Mouse (Mus musculus): ENCODE results near the gene Crk.

Gene Crk

DNA sequence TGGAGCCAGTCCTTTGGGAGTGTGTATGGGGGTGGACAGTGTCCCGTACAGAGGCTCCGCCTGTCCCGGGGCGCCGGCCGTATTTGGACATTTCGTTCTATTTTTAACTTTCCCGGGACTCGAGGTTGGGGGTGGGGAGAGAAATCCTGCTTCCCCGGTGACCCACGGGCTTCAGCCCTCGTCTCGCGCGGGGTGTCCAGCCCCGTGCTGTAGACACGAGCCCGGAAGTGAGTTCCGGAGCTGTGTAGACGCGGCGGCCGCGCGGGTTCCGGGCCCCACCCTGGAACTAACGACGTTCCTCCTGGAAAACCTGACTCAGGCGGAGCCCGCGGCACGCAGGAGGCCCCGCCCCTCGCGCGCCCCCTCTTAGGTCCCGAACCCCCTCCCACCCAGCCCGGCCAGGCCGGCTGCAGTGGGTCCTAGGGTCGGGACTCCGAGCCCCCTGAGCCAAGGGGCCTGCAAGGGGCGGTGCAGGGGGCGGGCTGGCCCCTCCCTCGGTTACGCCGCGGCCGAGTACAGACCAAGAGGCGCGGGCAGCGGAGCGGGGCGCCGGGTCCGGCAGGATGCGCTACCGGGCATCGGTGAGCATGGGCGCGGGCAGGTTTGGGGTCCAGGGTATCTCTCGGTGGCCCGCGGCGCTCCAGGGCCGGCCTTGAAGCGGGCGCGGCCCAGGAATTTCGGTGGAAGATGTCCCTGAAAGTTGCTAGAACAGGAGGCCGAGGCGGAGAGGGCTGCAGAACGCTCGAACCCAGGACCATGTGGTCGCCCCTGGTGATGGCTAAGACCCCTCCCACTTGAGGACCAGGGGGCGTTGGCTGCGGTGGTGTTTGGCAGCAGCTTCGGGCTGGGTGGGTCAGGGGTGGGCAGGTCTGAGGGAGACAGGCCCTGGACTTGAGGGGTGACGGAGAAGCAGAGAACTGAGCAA lies 23.2 kb upstream of the Crk start:
- no peak for DNase-seq (ENCODE audit: low read depth, low spot score)

DNA sequence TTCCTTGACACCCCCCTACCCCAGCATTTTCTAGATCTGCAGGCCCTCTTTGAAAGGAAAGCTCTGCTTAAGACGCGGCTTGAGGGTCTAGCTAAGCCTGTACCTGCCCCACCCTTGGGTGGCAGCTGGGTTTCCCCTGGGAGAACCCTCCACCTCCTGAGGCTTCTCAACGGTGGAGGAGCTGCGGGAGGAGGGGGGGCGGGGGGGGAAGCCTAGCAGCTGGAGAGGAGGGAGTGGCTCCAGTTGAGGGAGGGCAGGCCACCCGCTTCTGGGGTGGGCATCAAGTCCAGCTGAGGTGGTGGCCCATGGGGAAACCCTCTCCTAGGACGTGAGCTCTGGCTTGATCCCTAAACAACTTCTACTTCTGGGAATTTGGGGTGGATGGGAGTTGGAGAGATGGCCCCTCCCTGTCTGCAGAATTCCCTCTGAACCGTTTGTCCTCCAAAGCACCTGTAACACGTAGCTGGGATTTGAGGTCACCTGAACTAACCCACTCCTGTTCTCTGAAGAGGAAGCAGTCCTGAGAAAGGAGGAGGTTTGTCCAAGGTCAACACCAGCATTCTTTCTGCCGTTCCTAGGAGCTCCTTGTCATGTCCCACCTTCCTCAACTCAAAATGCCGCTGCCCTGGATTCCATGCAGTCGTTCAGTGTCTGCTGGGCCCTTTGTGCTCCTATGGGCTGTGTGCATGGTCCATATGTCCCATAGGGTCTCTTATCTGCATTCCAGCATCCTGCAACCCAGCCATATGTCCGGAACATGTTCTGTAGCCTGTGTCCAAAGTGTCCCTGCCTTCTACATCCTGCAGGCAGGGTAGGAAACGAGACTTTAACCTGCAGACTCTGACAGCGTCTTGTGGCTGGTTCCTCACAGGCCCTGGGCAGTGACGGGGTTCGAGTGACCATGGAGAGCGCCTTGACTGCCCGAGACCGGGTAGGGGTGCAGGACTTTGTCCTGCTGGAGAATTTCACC lies 22.2 kb upstream of the Crk start:
- no peak for DNase-seq (ENCODE audit: low read depth, low spot score)

GRCm38 (mm10) chr11:75657841-75658240 lies 21.2 kb upstream of the Crk start:
- no peak for DNase-seq (ENCODE audit: low read depth, low spot score)

- DNase-seq (ENCODE audit: low read depth, low spot score) = no peak
Observed at GRCm38 (mm10) chr11:75658311-75658710, 20.7 kb upstream of the Crk start.

DNA sequence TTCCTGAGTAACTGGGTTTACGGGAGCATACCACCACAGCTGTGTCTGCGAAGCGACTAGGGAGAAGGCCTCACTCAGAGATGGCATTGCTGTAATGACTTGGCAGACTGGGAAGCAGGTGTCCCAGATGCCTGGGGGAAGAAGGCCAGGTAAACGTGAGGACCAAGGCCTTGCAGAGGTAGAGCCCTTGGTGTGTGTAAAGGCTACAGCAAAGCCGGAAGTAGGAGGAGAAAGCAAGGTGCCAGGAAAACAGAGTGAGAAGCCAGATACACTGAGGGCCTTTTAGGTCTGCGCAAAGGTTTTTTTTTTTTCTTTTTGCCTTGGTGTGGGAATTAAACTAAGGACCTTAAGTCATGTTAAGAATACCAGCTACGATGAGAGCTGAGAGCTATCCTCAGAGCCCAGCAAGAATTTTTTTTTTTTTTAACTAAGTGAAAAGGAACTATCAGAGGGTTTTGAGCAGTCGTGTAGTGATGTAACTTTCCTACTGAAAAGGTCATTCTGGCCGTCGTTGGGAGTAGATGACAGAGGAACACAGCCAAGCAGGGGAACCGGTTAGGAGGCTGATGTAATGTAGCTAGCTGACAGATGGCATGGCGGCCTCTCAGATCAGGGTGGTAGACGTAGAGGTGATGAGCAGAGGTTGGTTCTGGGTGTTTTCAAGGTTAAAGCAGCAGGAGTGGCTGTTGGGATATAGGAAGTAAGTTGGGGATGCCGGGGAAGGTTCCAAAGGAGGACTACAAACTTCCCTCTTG lies 19.9 kb upstream of the Crk start:
- no peak for DNase-seq (ENCODE audit: low read depth, low spot score)

DNA sequence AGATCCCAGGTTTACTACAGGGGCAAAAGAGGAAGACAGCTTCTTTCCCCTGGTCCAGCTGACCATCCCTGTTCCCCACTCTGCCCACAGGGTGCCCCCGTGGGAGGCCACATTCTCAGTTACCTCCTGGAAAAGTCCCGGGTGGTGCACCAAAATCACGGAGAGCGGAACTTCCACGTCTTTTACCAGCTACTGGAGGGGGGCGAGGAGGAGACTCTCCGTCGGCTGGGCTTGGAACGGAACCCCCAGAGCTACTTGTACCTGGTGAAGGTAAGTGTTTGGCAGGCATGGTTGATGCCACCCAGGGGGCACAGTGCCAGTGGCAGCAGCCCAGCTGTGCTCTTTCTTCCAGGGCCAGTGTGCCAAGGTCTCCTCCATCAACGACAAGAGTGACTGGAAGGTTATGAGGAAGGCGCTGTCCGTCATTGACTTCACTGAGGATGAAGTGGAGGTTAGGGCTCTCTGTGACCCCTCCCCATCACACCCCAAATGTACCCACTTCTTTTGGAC lies 18.9 kb upstream of the Crk start:
- DNase-seq (ENCODE audit: low read depth, low spot score) = no peak

DNA sequence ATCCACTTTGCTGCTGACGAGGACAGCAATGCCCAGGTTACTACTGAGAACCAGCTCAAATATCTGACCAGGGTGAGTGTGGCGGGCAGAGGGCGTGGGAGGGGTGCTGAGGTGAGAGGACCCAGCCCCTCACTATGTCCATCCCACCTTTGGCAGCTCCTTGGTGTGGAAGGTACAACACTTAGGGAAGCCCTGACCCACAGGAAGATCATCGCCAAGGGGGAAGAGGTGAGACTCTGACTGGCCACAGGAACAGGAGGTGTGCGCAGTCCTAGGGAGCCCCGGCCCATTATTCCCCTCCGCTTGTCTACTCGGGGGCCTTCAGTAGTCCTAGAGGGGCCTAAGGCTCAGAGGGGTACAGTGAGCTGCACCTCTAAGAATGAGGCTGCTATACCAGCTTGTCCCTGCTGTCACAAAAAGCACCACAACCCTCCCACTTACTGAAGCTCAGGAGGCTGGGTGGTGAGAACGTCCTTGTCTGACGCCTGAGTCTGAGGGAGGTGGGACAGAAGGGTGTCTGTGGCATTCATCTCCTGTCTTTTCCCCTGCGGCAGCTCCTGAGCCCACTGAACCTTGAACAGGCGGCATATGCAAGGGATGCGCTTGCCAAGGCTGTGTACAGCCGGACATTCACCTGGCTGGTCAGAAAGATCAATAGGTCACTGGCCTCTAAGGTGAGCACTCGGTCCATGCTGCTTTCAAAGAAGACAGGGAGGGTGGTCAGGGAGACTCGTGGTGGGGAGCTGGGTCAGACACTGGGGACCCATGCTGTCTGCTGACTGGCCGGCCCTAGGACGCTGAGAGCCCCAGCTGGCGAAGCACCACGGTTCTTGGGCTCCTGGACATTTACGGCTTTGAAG lies 17.9 kb upstream of the Crk start:
- DNase-seq (ENCODE audit: low read depth, low spot score) = no peak

- no peak for DNase-seq (ENCODE audit: low read depth, low spot score)
Observed at GRCm38 (mm10) chr11:75662131-75662530, 16.9 kb upstream of the Crk start.

- DNase-seq (ENCODE audit: low read depth, low spot score) = no peak
Observed at GRCm38 (mm10) chr11:75666296-75666695, 12.8 kb upstream of the Crk start.

DNA sequence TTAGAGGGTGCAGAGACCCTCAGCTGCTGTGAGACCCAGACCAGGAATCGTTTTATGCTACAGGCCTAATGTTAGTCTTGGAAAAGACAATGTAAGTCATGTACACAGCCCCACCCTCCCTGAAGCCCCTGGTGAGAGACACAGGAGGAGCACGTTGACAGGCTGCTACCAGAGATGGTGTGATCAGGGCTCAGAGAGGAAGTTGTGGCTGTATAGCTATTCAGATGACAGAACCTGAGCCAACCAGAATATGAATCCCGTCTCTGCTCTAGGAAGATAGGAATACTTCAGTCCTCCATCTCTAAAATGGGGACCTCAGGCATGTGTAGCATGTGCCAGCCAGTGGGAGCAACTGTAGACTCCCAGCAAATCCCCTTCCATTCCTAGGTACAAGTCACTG lies 10.4 kb upstream of the Crk start:
- no peak for DNase-seq (ENCODE audit: low read depth, low spot score)

GRCm38 (mm10) chr11:75669176-75669852 lies 9.7 kb upstream of the Crk start:
- no peak for DNase-seq (ENCODE audit: low read depth, low spot score)

- no peak for DNase-seq (ENCODE audit: low read depth, low spot score)
Observed at GRCm38 (mm10) chr11:75669853-75670200, 9.2 kb upstream of the Crk start.

DNA sequence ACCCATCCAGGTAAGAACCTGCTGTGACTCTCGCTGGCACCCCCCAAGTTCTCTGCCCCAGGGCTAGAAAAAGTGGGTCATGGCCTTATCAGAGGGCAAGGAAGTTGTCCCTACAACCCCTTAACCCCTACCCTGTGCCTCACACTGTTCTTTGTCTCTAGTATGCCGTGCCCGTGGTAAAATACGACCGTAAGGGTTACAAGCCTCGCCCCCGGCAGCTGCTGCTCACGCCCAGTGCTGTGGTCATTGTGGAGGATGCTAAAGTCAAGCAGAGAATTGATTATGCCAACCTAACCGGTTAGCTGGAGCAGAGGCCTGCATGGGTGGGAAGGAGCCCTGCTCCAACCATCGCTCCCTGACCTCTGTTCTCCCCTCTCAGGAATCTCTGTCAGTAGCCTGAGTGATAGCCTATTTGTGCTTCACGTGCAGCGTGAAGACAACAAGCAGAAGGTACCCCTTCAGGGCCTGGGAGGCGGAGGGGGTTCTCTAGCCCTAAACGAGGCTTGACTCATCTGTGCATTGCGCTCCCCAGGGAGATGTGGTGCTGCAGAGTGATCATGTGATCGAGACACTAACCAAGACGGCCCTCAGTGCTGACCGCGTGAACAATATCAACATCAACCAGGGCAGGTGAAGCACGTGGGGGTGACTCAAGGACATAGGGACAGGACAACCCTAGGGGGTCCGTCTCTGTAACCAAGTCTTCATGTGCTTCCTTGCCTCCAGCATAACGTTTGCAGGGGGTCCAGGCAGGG lies 7.5 kb upstream of the Crk start:
- DNase-seq (ENCODE audit: low read depth, low spot score) = no peak

DNA sequence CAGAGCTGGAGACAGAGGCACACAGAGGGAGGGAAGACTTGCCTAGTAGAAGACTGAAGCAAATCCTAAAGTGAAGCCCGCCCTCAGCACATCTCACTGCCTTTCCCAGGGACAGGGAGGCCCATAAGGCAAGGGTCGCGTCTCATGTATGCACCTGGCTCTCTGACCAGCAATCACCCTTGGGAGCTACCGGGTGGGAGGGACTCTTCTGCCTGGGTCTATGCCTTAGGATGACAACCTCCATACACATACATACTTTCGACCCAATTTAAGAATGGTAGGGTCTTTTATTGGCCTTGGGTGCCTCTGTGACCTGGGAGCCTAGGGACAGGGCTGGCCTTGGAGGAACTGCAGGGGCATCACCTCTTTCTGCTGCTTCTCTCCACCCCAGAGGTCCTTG lies 5.6 kb upstream of the Crk start:
- DNase-seq (ENCODE audit: low read depth, low spot score) = no peak

DNA sequence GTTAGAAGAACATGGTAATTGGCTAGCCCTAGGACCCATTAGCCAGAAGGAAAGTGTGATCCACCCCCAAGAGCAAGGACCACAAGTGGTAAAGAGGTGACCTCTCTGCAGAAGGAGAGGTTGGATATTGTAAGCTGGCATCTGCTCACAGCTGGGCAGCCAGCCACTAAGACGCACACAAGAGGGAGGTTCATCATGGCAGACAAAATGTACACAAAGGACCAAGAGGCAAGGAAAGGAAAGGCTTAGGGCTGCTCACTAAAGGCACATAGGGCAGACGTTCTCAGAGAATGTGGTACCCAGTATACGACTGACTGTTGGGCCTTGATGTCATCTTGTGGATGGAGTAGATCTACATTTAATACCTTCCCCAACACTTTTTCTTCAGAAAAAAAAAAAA lies 4.2 kb upstream of the Crk start:
- no peak for DNase-seq (ENCODE audit: low read depth, low spot score)

DNA sequence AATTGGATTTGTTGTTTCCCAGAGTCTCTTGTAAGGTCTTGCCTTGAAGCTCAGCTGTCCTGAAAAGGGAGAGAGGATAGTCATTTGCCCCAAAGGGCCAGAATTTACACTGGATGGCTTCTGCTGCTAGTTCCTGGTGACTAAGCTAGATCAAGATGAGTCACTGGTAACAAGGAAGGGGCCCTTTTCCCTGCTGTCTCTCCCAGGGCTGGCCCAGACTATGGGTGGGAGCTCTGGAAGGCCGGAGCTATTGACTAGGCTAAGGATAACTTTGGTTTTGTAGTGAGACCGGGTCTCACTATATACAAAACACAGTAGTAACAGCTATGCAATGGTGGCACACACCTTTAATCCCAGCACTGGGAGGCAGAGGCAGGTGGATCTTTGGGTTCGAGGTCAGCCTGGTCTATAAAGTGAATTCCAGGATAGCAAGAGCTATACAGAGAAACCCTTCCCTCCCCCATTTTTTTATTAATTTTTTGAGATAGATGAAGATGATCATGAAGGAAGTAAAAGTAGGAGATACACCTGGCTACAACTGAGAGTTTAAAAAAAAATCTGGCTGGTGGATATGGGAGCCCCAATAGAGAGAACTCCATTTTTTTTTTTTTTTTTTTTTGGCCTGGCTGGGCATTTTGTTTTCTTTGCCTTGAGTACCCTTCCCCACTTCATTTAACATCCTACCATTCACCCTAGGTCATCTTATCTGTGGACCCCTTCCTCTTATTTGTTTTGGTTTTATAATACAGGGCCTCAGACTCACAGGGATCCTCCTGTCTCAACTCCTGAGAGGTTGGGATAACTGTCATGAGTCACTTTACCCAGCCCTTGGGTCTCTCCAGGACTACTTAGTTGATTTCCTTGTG lies 945 bp upstream of the Crk start:
- DNase-seq (ENCODE audit: low read depth, low spot score) = no peak

- DNase-seq (ENCODE audit: low read depth, low spot score) = peak; percentile 24
Observed at GRCm38 (mm10) chr11:75679439-75680171, 546 bp downstream of the Crk start.

GRCm38 (mm10) chr11:75684462-75684861 lies 5.4 kb downstream of the Crk start:
- DNase-seq (ENCODE audit: low read depth, low spot score) = no peak
